Mouse (Mus musculus) embryonic facial prominence, embryonic 11.5 days (tissue): ENCODE measurements at regions not wholly inside any gene's neighbourhood (a gene's known extent, or its start where the extent isn't known, plus 50 kb on each side); places are given as distances from the start of the nearest gene placed in this dataset.

Experiments used
- ATAC-seq: fragments of 200-750 bp; cut with Nextera tagmentation; replicated peaks from 2 replicates; pipeline ENCODE4 v1.8.0; 2017; ENCODE audit warnings: low read depth; ENCODE audit not compliant: insufficient number of reproducible peaks, low FRiP score, low TSS enrichment
- DNase-seq: peaks from one replicate; pipeline ENCODE4 v3.0.0-alpha.2; 2015; ENCODE audit warnings: low spot score
- H3K27ac ChIP-seq: fragments of 300-500 bp; sonication (generic); replicated peaks from 2 replicates; pipeline ENCODE4 v1.5.1; 2014; ENCODE audit warnings: mild to moderate bottlenecking, low read depth, low read length, control low read depth
- H3K27me3 ChIP-seq: fragments of 300-500 bp; sonication (generic); 2 replicates; pipeline ENCODE4 v1.6.1; 2014; ENCODE audit warnings: mild to moderate bottlenecking, low read length, moderate library complexity, mixed read lengths; ENCODE audit not compliant: control insufficient read depth, insufficient read depth
- H3K36me3 ChIP-seq: fragments of 300-500 bp; sonication (generic); replicated peaks from 2 replicates; pipeline ENCODE4 v1.6.1; 2014; ENCODE audit warnings: low read depth, mild to moderate bottlenecking, low read length, moderate library complexity, mixed read lengths; ENCODE audit not compliant: control insufficient read depth, insufficient read depth
- H3K4me1 ChIP-seq: fragments of 300-500 bp; sonication (generic); 2 replicates; pipeline ENCODE4 v1.6.1; 2014; ENCODE audit warnings: low read length, mixed read lengths; ENCODE audit not compliant: control insufficient read depth, insufficient read depth
- H3K4me2 ChIP-seq: fragments of 300-500 bp; sonication (generic); 2 replicates; pipeline ENCODE4 v1.6.1; 2014; ENCODE audit warnings: low read depth, mild to moderate bottlenecking, control low read depth, low read length, moderate library complexity
- H3K4me3 ChIP-seq: fragments of 300-500 bp; sonication (generic); 2 replicates; pipeline ENCODE4 v1.5.1; 2014; ENCODE audit warnings: low read depth, low read length, control low read depth
- H3K9ac ChIP-seq: fragments of 300-500 bp; sonication (generic); replicated peaks from 2 replicates; pipeline ENCODE4 v1.6.1; 2014; ENCODE audit warnings: mild to moderate bottlenecking, control low read depth, low read length
- H3K9me3 ChIP-seq: fragments of 300-500 bp; sonication (generic); replicated peaks from 2 replicates; pipeline ENCODE4 v1.6.1; 2016; ENCODE audit warnings: mild to moderate bottlenecking, low read length, inconsistent platforms, mixed read lengths; ENCODE audit not compliant: control insufficient read depth
- WGBS: fragments of 180-500 bp; shearing (Covaris S2); extraction: QIAGEN DNeasy Blood & Tissue Kit; methylation state at CpG from one replicate; pipeline ENCODE4 v1.1.7; 2014; 5-methylcytosine and 5-hydroxymethylcytosine counted together

DNA sequence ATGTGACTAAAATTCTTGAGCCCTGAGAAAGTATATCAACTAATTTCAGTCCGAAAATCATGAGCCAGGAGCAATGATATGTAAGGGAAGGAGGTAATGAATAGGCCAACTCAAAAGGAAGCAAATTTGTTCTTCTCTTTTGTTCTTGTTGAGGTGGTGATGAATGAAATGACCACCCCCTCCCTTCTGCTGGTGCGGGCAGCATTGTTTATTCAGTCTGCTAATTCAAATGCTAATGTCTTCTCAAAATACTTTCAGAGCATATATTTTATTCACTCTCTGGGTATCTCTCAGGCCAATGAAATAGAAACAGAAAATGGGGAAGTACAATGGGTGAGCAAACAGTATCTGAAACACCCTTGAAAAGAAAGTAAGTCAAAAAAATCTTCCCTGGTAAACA, 1870.4 kb downstream of the Pcdh19 start:
- no peak overlapping the region for H3K4me3 ChIP-seq
- H3K36me3 ChIP-seq, result no peaks in the 10 kb centered on the region
- no peak overlapping the region for H3K4me2 ChIP-seq
- H3K9me3 ChIP-seq, result no peaks in the 10 kb centered on the region
- H3K27ac ChIP-seq, result no peak overlapping the region
- H3K9ac ChIP-seq, result no peak overlapping the region
- no peaks in the 10 kb centered on the region for H3K27me3 ChIP-seq
- 65% methylated on average over 2 of the region's 2 CpGs for WGBS
- no peak for ATAC-seq
- H3K4me1 ChIP-seq, result no peaks in the 10 kb centered on the region
- no peak for DNase-seq

DNA sequence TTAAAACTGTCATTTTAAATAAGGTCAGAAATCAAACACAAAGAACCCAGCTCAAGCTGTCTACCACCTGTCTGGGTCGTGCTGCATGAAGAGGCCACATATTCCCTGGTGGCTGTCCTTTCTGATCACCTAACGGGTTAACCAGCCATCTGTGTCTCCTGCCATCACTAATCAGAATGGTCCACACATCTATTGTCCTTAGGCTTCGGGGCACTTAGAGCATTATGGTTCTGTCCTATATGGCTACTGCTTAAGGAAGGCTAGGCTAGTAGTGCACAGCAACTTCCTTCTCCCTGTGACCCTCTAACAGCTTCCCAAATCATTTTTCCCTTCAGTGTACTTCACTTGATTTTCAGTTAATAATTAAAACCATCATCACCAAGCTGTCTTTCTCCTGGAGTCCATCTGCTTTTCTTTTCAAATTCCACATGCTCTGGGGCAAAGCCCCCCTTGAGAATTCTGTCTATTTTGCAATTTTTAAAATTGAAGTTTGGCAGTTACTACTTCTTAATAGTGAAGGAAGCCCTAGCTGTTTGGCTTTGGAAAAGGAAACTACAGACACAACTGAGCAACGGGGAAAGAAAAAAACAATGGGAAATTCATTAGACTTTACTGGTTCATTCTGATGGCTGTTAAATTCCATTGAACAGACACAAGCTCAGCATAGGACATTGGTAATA, 1914.6 kb downstream of the Pcdh19 start:
- Histone ChIP-seq H3K27me3 (no peaks in the 10 kb centered on the region), H3K4me3 (no peak overlapping the region), H3K4me2 (no peak overlapping the region), H3K36me3 (no peaks in the 10 kb centered on the region), H3K9ac (no peak overlapping the region), H3K4me1 (no peaks in the 10 kb centered on the region), H3K27ac (no peak overlapping the region), H3K9me3 (no peaks in the 10 kb centered on the region)
- ATAC-seq, result peak; percentile 59; the same call in 1 of the 2 replicates
- no peak for DNase-seq
- 47% methylated on average over 4 of the region's 4 CpGs for whole genome bisulfite sequencing
